Mouse (Mus musculus): ENCODE measurements around the gene Pmf1.
"Not testable (repeated sequence)": the region's sequence is repeated elsewhere in the genome, so short reads cannot be mapped to it uniquely, and the experiment has no call there.

DNA sequence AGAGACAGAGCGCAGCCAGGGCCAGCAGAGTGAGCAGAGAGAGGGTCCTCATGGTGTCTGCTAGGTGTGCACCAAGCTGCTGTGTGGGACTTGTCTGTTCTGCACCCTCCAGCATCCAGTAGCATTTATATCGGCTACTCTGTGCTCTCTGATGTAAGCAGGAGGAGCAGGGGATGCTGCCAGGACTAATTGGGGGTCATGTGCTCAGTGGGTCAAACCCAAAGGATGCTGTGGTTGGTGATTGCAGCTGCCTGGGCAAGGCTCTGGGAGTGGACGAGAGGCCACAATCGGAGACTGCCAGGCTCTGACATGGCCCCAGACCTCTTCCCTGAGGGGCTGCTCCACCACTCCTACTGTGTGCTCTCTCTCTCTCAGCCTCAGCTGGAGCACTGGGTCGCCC lies 31.5 kb downstream of the Pmf1 start, which contains the start of gene Bglap2:
- not testable (repeated sequence) for TF ChIP-seq POLR2A (IDR thresholded peaks at IDR 0.05; ENCODE audit: borderline replicate concordance, control insufficient read depth, low read depth, low read length); CTCF (IDR thresholded peaks at IDR 0.05; ENCODE audit: control insufficient read depth, insufficient read depth, low read length)

Measured in bone marrow, adult 2 months (tissue).